In the genomic region with DNA sequence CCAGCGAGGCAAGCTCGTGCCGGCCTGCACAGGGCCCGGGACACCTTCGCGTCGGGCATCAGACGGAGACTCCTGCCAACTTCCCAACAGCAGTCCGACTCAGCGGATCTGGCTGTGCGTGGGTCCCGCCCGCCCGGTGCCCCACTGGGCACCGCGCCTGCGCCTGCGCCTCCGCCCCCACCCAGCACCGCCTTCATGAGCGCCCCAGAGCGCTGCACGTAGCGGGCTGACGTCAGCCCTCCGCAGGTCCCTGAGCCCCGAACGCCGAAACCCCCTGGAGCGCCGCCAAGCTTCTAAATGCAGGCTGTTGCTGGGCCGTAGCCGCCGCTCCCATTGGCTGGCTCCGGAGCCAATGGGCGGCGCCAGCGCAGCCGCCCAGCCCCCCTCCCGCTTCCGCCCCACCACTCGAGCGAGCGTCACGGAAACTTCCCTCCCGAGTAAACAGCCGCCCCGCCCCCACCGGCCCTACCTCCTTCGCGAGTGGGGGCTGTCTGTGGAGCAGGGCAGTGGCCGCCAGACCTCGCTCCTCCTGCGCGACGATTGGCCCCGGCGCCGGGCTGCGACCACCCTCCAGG, we compare ENCODE assay signal across 8 mouse cellular contexts. TPM values are rescaled to one million over a fixed set of nuclear protein-coding genes. Genes with fewer than 3 reads are reported as not detected.
DNase-seq lines count a peak whose midpoint lies in the region; ATAC-seq and TF ChIP-seq lines count a peak whose summit lies in the region.

No protein-coding gene starts in this region.

- peak overlapping the region; percentile 64 for H3K4me2 ChIP-seq in forebrain, postnatal 0 days (ENCODE audit: low read depth)
- peak overlapping the region; percentile 86 for H3K4me2 ChIP-seq in lung, embryonic 16.5 days (ENCODE audit: low read depth, low read length)

- TF ChIP-seq POLR2A in MEL (IDR thresholded peaks at IDR 0.05; ENCODE audit: control insufficient read depth in 1 of 2, insufficient read depth in 1 of 2, low read depth in 1 of 2, low read length in 2 of 2, poor library complexity in 1 of 2) = peak; percentile 75 to 90
- TF ChIP-seq POLR2A in cerebellum, adult 2 months (IDR thresholded peaks at IDR 0.05; ENCODE audit: borderline replicate concordance, insufficient read depth, low read length) = no peak

- ATAC-seq in forebrain, postnatal 0 days = peak; percentile 91
- ATAC-seq in hematopoietic stem cell, adult 5-6 weeks (replicated peaks in 1 of 2; ENCODE audit: insufficient read depth in 1 of 2, low FRiP score in 2 of 2, low TSS enrichment in 1 of 2, low read depth in 1 of 2, poor library complexity in 2 of 2, severe bottlenecking in 2 of 2) = peak; percentile 59 to 62
- peak; percentile 94 for ATAC-seq in lung, embryonic 16.5 days (ENCODE audit: low read depth)

- H3K9ac ChIP-seq in MEL (ENCODE audit: control insufficient read depth, low read depth, low read length, poor library complexity, severe bottlenecking) = peak overlapping the region; percentile 86
- peak overlapping the region; percentile 97 for H3K9ac ChIP-seq in forebrain, postnatal 0 days
- peak overlapping the region; percentile 99 for H3K9ac ChIP-seq in lung, embryonic 16.5 days (ENCODE audit: low read length)

- H3K36me3 ChIP-seq in MEL (ENCODE audit: control insufficient read depth in 1 of 2, insufficient read depth in 2 of 2, low read length in 2 of 2) = peaks cover 7 to 25% of the 10 kb centered on the region in 2 experiments
- H3K36me3 ChIP-seq in forebrain, postnatal 0 days (ENCODE audit: insufficient read depth) = peaks cover 29% of the 10 kb centered on the region
- peaks cover 27% of the 10 kb centered on the region for H3K36me3 ChIP-seq in lung, embryonic 16.5 days (ENCODE audit: control insufficient read depth, insufficient read depth, low read length)

- no peak for TF ChIP-seq RAD21 in MEL (IDR thresholded peaks at IDR 0.05; ENCODE audit: low read depth, low read length)

- TF ChIP-seq CTCF in MEL (IDR thresholded peaks at IDR 0.05 in 2 of 3, conservative IDR thresholded peaks at IDR 0.05 in 1 of 3; ENCODE audit: control insufficient read depth in 1 of 3, insufficient read depth in 1 of 3, low read depth in 2 of 3, low read length in 3 of 3, poor library complexity in 1 of 3, severe bottlenecking in 1 of 3) = no peak
- TF ChIP-seq CTCF in cerebellum, adult 2 months (IDR thresholded peaks at IDR 0.05; ENCODE audit: borderline replicate concordance, insufficient read depth, low read depth, low read length) = no peak
- TF ChIP-seq CTCF in forebrain, postnatal 0 days (IDR thresholded peaks at IDR 0.05; ENCODE audit: low read depth) = peak; percentile 34

- TF ChIP-seq EP300 in MEL (IDR thresholded peaks at IDR 0.05; ENCODE audit: low read depth in 1 of 2, low read length in 2 of 2) = peak; percentile 14 to 45; a peak in 2 of 4 replicates

- peak overlapping the region; percentile 81 to 89 for H3K4me3 ChIP-seq in MEL (ENCODE audit: control insufficient read depth in 1 of 2, insufficient read depth in 1 of 2, low read depth in 2 of 2, low read length in 2 of 2)
- peak overlapping the region; percentile 82 for H3K4me3 ChIP-seq in cerebellum, adult 2 months (replicated peaks; ENCODE audit: insufficient read depth, low read depth, low read length)
- peak overlapping the region; percentile 99 for H3K4me3 ChIP-seq in forebrain, postnatal 0 days (ENCODE audit: low read depth, low read length)
- peak overlapping the region; percentile 95 for H3K4me3 ChIP-seq in lung, embryonic 16.5 days (ENCODE audit: low read length)

- no peaks in the 10 kb centered on the region for H3K9me3 ChIP-seq in MEL (replicated peaks; ENCODE audit: insufficient read depth, low read length)
- no peaks in the 10 kb centered on the region for H3K9me3 ChIP-seq in forebrain, postnatal 0 days (ENCODE audit: low read length)
- no peaks in the 10 kb centered on the region for H3K9me3 ChIP-seq in lung, embryonic 16.5 days (ENCODE audit: control insufficient read depth, low read length)

- H3K4me1 ChIP-seq in MEL (ENCODE audit: control insufficient read depth in 1 of 2, insufficient read depth in 2 of 2, low read length in 2 of 2) = peaks cover 6 to 19% of the 10 kb centered on the region in 2 experiments; a peak in 3 of 4 replicates
- 0 out of 2 replicates have a peak, but pooled peaks cover 2% of the 10 kb centered on the region for H3K4me1 ChIP-seq in cerebellum, adult 2 months (ENCODE audit: control insufficient read depth, insufficient read depth, low read length)
- peaks cover 5% of the 10 kb centered on the region; the same call in 1 of the 2 replicates for H3K4me1 ChIP-seq in forebrain, postnatal 0 days (ENCODE audit: insufficient read depth)
- H3K4me1 ChIP-seq in lung, embryonic 16.5 days (replicated peaks; ENCODE audit: control insufficient read depth, insufficient read depth, low read length) = peaks cover 14% of the 10 kb centered on the region

- DNase-seq in MEL (ENCODE audit: low read depth, low spot score) = peak; percentile 99
- peak; percentile 98 for DNase-seq in cerebellum, adult 2 months
- peak; percentile 100 for DNase-seq in forebrain, postnatal 0 days
- peak; percentile 90 for DNase-seq in layer of hippocampus, adult 9-10 months (ENCODE audit: low spot score)
- DNase-seq in ovary, postnatal 10 days (ENCODE audit: low spot score) = peak; percentile 97
- DNase-seq in thymus, postnatal 10 days (ENCODE audit: low spot score in 2 of 2) = peak; percentile 98 to 99

- WGBS in cerebellum, adult 2 months = under 1% methylated on average over 59 of the region's 60 CpGs
- 4% methylated on average over 60 of the region's 60 CpGs for WGBS in forebrain, postnatal 0 days
- under 1% methylated on average over 52 of the region's 60 CpGs for WGBS in lung, embryonic 16.5 days

- H3K27me3 ChIP-seq in MEL (ENCODE audit: control insufficient read depth in 1 of 2, insufficient read depth in 2 of 2, low read length in 2 of 2) = no peaks in the 10 kb centered on the region
- H3K27me3 ChIP-seq in cerebellum, adult 2 months (ENCODE audit: control insufficient read depth, insufficient read depth, low read length) = no peaks in the 10 kb centered on the region
- no peaks in the 10 kb centered on the region for H3K27me3 ChIP-seq in forebrain, postnatal 0 days (ENCODE audit: insufficient read depth, low read length)
- no peaks in the 10 kb centered on the region for H3K27me3 ChIP-seq in lung, embryonic 16.5 days (ENCODE audit: control insufficient read depth, insufficient read depth, low read depth, low read length)

- H3K79me2 ChIP-seq in MEL (ENCODE audit: control insufficient read depth, insufficient read depth, low read length, poor library complexity) = peaks cover 11% of the 10 kb centered on the region

- peak overlapping the region; percentile 80 for H3K27ac ChIP-seq in MEL (ENCODE audit: control insufficient read depth, low read depth, low read length)
- H3K27ac ChIP-seq in cerebellum, adult 2 months (ENCODE audit: insufficient read depth, low read length) = peak overlapping the region; percentile 98
- H3K27ac ChIP-seq in forebrain, postnatal 0 days (ENCODE audit: low read depth, low read length) = peak overlapping the region; percentile 99
- H3K27ac ChIP-seq in lung, embryonic 16.5 days (ENCODE audit: low read length) = peak overlapping the region; percentile 100

TF ChIP-seq in MEL, 35 proteins besides CTCF, POLR2A, EP300 and RAD21 (continues in another document):
- TF ChIP-seq TBP (IDR thresholded peaks at IDR 0.05; ENCODE audit: low read depth, low read length) (0 out of 2 replicates have a peak, but pooled peaks have one; percentile 39), POLR2AphosphoS2 (IDR thresholded peaks at IDR 0.05; ENCODE audit: low read length) (peak; percentile 82), CHD1 (IDR thresholded peaks at IDR 0.05; ENCODE audit: low read depth, low read length) (no peak), NRF1 (IDR thresholded peaks at IDR 0.05; ENCODE audit: insufficient read depth, low read depth, low read length, poor library complexity, severe bottlenecking) (peak; percentile 90), USF2 (IDR thresholded peaks at IDR 0.05; ENCODE audit: borderline replicate concordance in 1 of 2, insufficient read depth in 1 of 2, low read depth in 1 of 2, low read length in 2 of 2) (no peak), RCOR1 (IDR thresholded peaks at IDR 0.05; ENCODE audit: low read depth, low read length) (no peak; the same call in 1 of the 2 replicates), E2F4 (IDR thresholded peaks at IDR 0.05; ENCODE audit: borderline replicate concordance, low read depth, low read length) (no peak), GATA1 (IDR thresholded peaks at IDR 0.05; ENCODE audit: low read depth, low read length) (no peak), NELFE (IDR thresholded peaks at IDR 0.05; ENCODE audit: low read depth, low read length) (peak; percentile 83), ZMIZ1 (IDR thresholded peaks at IDR 0.05; ENCODE audit: low read depth, low read length) (peak; percentile 83)

RNA-seq across cellular contexts. Expression of a gene that starts 38.8 kb away (rescaled TPM):
- total RNA-seq in MEL (2012; rRNA removed) = not detected in 2 replicates
- polyA plus RNA-seq in MEL (2012; ENCODE audit: insufficient read depth in 1 of 2, insufficient read length in 2 of 2, low read depth in 1 of 2, low replicate concordance in 2 of 2, missing spikeins in 1 of 2) = not detected
- polyA plus RNA-seq in cerebellum, adult 2 months (2012; rRNA removed) = 16.1 and 16.5 TPM in 2 replicates
- 47.0 and 68.4 TPM in 2 replicates for total RNA-seq in forebrain, postnatal 0 days (2014; rRNA removed)
- 22.1 and 43.3 TPM in 2 replicates for polyA plus RNA-seq in forebrain, postnatal 0 days (2015; fragmentation: Nextera tagmentation; extraction: Ambion mirVana)
- total RNA-seq in hematopoietic stem cell, adult 5-6 weeks (2017) = 0.25 and 0.89 TPM in 2 replicates
- polyA plus RNA-seq in lung, embryonic 16.5 days (2015; fragmentation: Nextera tagmentation; extraction: Ambion mirVana) = 3.2 and 3.4 TPM in 2 replicates

RNA-seq across cellular contexts. Expression of a gene that starts 42.4 kb away (rescaled TPM):
- total RNA-seq in MEL (2012; rRNA removed) = 7.6 and 11.8 TPM in 2 replicates
- 10 to 100 TPM in 1 of 2 experiments, not detected in 1; 14.4 TPM for polyA plus RNA-seq in MEL (2012; ENCODE audit: insufficient read depth in 1 of 2, insufficient read length in 2 of 2, low read depth in 1 of 2, low replicate concordance in 2 of 2, missing spikeins in 1 of 2)
- 62.4 and 64.6 TPM in 2 replicates for polyA plus RNA-seq in cerebellum, adult 2 months (2012; rRNA removed)
- total RNA-seq in forebrain, postnatal 0 days (2014; rRNA removed) = 79.9 and 112 TPM in 2 replicates
- 55.1 and 57.1 TPM in 2 replicates for polyA plus RNA-seq in forebrain, postnatal 0 days (2015; fragmentation: Nextera tagmentation; extraction: Ambion mirVana)
- total RNA-seq in hematopoietic stem cell, adult 5-6 weeks (2017) = 345 and 386 TPM in 2 replicates
- 108 and 118 TPM in 2 replicates for polyA plus RNA-seq in lung, embryonic 16.5 days (2015; fragmentation: Nextera tagmentation; extraction: Ambion mirVana)

RNA-seq across cellular contexts. Expression of a gene that starts 58.0 kb away (rescaled TPM):
- total RNA-seq in MEL (2012; rRNA removed) = not detected in 2 replicates
- not detected for polyA plus RNA-seq in MEL (2012; ENCODE audit: insufficient read depth in 1 of 2, insufficient read length in 2 of 2, low read depth in 1 of 2, low replicate concordance in 2 of 2, missing spikeins in 1 of 2)
- polyA plus RNA-seq in cerebellum, adult 2 months (2012; rRNA removed) = 4.5 and 6.7 TPM in 2 replicates
- 8.0 and 11.3 TPM in 2 replicates for total RNA-seq in forebrain, postnatal 0 days (2014; rRNA removed)
- 2.3 and 3.3 TPM in 2 replicates for polyA plus RNA-seq in forebrain, postnatal 0 days (2015; fragmentation: Nextera tagmentation; extraction: Ambion mirVana)
- total RNA-seq in hematopoietic stem cell, adult 5-6 weeks (2017) = 1.9 and 3.3 TPM in 2 replicates
- polyA plus RNA-seq in lung, embryonic 16.5 days (2015; fragmentation: Nextera tagmentation; extraction: Ambion mirVana) = 1.2 and 1.3 TPM in 2 replicates

Comparison
In these comparisons a context has a peak if more than half of its experiments do, and no peak if none do; other contexts are left out.
1. Peak in every context shown above with its lines: DNase-seq, ATAC-seq, H3K4me3 ChIP-seq and H3K27ac ChIP-seq.